Mouse (Mus musculus) thymus, adult 2 months (tissue): ENCODE data around the gene Lrrc4c. TPM values are rescaled to one million over a fixed set of nuclear protein-coding genes. Genes with fewer than 3 reads are reported as not detected.

Source experiments
- DNase-seq: peaks from one replicate; pipeline ENCODE4 v3.0.0; 2021
- H3K27ac ChIP-seq: fragments of 200-500 bp; 2 replicates; pipeline ENCODE4 v1.5.1; 2012; ENCODE audit warnings: low read length, control low read depth; ENCODE audit not compliant: control insufficient read depth, insufficient read depth
- H3K27me3 ChIP-seq: fragments of 200-500 bp; 2 replicates; pipeline ENCODE4 v1.6.1; 2012; ENCODE audit warnings: mild to moderate bottlenecking, low read length, moderate library complexity, mixed read lengths; ENCODE audit not compliant: control insufficient read depth, insufficient read depth
- H3K36me3 ChIP-seq: fragments of 200-500 bp; 2 replicates; pipeline ENCODE4 v1.6.1; 2012; ENCODE audit warnings: mild to moderate bottlenecking, low read length, moderate library complexity; ENCODE audit not compliant: control insufficient read depth, insufficient read depth
- H3K4me1 ChIP-seq: fragments of 200-500 bp; replicated peaks from 2 replicates; pipeline ENCODE4 v1.6.1; 2012; ENCODE audit warnings: low read length; ENCODE audit not compliant: control insufficient read depth, insufficient read depth
- H3K4me3 ChIP-seq: fragments of 200-500 bp; 2 replicates; pipeline ENCODE4 v1.5.1; 2012; ENCODE audit warnings: mild to moderate bottlenecking, low read length, control low read depth, moderate library complexity; ENCODE audit not compliant: control insufficient read depth, insufficient read depth
- CTCF ChIP-seq: fragments of 200-500 bp; IDR thresholded peaks from 2 replicates; pipeline ENCODE4 v1.5.1; 2012; ENCODE audit warnings: mild to moderate bottlenecking, control low read depth, low read length, moderate library complexity, borderline replicate concordance; ENCODE audit not compliant: control insufficient read depth, poor library complexity, insufficient read depth; ENCODE audit errors: extremely low read depth
- POLR2A ChIP-seq: fragments of 200-500 bp; IDR thresholded peaks from 2 replicates; pipeline ENCODE4 v1.6.1; 2012; ENCODE audit warnings: mild to moderate bottlenecking, low read length, control low read depth, moderate library complexity; ENCODE audit not compliant: control insufficient read depth, poor library complexity, insufficient read depth; ENCODE audit errors: extremely low read depth
- WGBS: fragments of 180-500 bp; shearing (Covaris S2); methylation state at CpG from one replicate; pipeline ENCODE4 v1.1.7; 2018; 5-methylcytosine and 5-hydroxymethylcytosine counted together
- polyA plus RNA-seq: library from polyadenylated mRNA; depleted of rRNA; stranded (reverse); fragments of >200 nt; gene quantifications from 2 replicates; pipeline ENCODE4 v1.2.3, GENCODE M21; 2012

Gene Lrrc4c
- polyA plus RNA-seq, 1 experiment = 0.18 TPM

- no peak overlapping the region for H3K27ac ChIP-seq
- H3K36me3 ChIP-seq = no peaks in the 10 kb centered on the region
- no peaks in the 10 kb centered on the region for H3K27me3 ChIP-seq
- TF ChIP-seq POLR2A (no peak), CTCF (no peak)
- 88% methylated on average over 1 of the region's 1 CpGs for WGBS
- no peak for DNase-seq
- no peak overlapping the region for H3K4me3 ChIP-seq
- no peaks in the 10 kb centered on the region for H3K4me1 ChIP-seq
Observed at GRCm38 (mm10) chr2:97652711-97653110, 1334.7 kb downstream of the Lrrc4c start.
